Mouse (Mus musculus): ENCODE data around the gene Zc2hc1c. TPM values are rescaled to one million over a fixed set of nuclear protein-coding genes. Genes with fewer than 3 reads are reported as not detected.
"Not testable (repeated sequence)": the region's sequence is repeated elsewhere in the genome, so short reads cannot be mapped to it uniquely, and the experiment has no call there.

Gene Zc2hc1c
- polyA plus RNA-seq, 1 experiment from 2014 or later: 0.93 TPM

GRCm38 (mm10) chr12:85279396-85280080 is 8.9 kb upstream of the Zc2hc1c start:
- Histone ChIP-seq H3K27ac (replicated peaks) (peak overlapping the region; percentile 88), H3K4me3 (ENCODE audit: low read depth, low read length) (peak overlapping the region; percentile 78), H3K9me3 (ENCODE audit: control insufficient read depth, low read length) (no peaks in the 10 kb centered on the region), H3K4me1 (replicated peaks; ENCODE audit: control insufficient read depth, insufficient read depth) (no peaks in the 10 kb centered on the region), H3K9ac (ENCODE audit: low read length) (peak overlapping the region; percentile 86), H3K4me2 (replicated peaks; ENCODE audit: low read depth) (peak overlapping the region; percentile 96), H3K27me3 (ENCODE audit: control insufficient read depth, insufficient read depth, low read length) (no peaks in the 10 kb centered on the region), H3K36me3 (ENCODE audit: control insufficient read depth, insufficient read depth, low read length) (no peaks in the 10 kb centered on the region)
- DNase-seq (ENCODE audit: low spot score) (no peak), ATAC-seq (ENCODE audit: low FRiP score, low TSS enrichment) (0 out of 2 replicates have a peak, but pooled peaks have one; percentile 17)
- TF ChIP-seq EP300 (optimal IDR thresholded peaks at IDR 0.05) (no peak), CTCF (IDR thresholded peaks at IDR 0.05; ENCODE audit: low read depth) (no peak)
- 5% methylated on average over 10 of the region's 10 CpGs for WGBS

DNA sequence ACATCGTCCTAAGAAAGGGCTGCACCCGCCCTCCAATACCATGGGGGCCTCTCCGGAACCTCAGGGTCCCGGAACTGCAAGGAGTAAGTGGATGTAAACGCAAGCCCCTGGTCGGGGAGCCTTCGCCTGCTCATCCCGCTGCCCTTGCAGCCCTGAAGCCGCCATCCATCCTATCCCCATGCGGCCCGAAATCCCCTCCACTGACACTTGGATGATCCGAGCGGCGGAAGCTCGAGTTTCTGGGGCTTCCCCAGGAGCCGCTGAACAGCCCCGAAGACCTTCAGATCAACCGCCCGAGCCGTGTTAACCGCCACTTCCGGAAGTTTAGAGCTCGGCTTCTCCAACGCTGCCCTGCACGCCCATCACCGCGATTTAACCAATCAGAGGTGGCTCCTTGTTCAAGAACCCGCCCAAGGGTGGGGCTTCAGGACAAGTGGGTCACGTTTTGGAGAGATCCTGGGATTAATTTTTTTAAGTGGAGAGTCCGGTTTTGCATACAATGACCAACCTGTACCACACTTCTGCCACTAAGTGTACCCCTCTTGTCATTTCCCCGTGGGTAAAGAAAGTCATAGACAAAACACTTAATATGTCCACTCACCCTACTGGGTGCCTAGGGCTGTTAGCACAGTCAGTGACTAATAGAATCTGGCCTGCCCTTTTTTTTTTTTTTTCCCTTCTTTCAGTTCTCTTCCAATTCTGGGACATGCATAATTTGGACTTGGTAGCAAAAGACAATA is 8.1 kb upstream of the Zc2hc1c start:
- peak; percentile 98 for ATAC-seq (ENCODE audit: low FRiP score, low TSS enrichment)
- no peaks in the 10 kb centered on the region for H3K27me3 ChIP-seq (ENCODE audit: control insufficient read depth, insufficient read depth, low read length)
- 0% methylated on average over 31 of the region's 31 CpGs for WGBS
- peak overlapping the region; percentile 88 for H3K27ac ChIP-seq (replicated peaks)
- H3K9me3 ChIP-seq (ENCODE audit: control insufficient read depth, low read length): no peaks in the 10 kb centered on the region
- DNase-seq (ENCODE audit: low spot score): peak; percentile 98
- H3K9ac ChIP-seq (ENCODE audit: low read length): peak overlapping the region; percentile 86
- H3K36me3 ChIP-seq (ENCODE audit: control insufficient read depth, insufficient read depth, low read length): no peaks in the 10 kb centered on the region
- peak overlapping the region; percentile 78 for H3K4me3 ChIP-seq (ENCODE audit: low read depth, low read length)
- TF ChIP-seq CTCF (IDR thresholded peaks at IDR 0.05; ENCODE audit: low read depth) (no peak), EP300 (optimal IDR thresholded peaks at IDR 0.05) (peak; percentile 58)
- H3K4me2 ChIP-seq (replicated peaks; ENCODE audit: low read depth): peak overlapping the region; percentile 96
- H3K4me1 ChIP-seq (replicated peaks; ENCODE audit: control insufficient read depth, insufficient read depth): no peaks in the 10 kb centered on the region

DNA sequence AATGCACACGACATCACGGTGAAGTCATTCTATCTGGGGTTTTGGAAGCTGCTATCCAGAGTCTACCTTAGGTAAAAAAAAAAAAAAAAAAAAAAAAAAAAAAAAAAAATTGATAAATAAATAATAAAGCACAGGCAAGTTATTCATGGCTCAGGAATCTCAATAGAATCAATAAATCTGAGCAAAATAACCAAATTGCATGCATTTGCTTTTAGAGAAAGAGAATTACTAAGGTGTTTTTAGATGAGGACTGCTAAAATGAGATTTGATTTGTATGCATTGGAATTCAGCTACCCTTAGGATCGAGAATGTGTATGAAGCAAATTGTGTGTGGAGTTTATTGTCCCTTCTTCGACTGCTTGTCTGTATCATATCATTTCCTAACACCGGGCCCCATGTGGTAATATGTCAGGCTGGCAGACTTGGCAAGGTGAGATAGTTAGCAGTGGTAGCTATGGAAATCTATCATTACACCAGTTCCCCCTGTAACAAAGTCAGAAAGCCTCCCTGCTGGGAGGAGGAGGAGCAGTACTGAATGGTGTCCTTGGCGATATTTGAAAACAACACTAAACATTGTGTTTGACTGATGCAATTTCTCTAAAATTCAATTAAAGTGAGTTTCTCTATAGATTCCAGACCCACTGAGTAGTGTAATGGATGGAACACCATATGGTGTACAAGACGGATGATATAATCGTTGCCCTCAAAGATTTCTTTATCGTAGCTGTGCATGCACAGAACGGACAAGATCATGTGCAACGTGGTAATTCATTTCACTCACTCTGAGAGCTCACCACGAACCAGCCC is 7.3 kb upstream of the Zc2hc1c start:
- TF ChIP-seq CTCF (IDR thresholded peaks at IDR 0.05; ENCODE audit: low read depth) (no peak), EP300 (optimal IDR thresholded peaks at IDR 0.05) (no peak)
- no peaks in the 10 kb centered on the region for H3K27me3 ChIP-seq (ENCODE audit: control insufficient read depth, insufficient read depth, low read length)
- no peaks in the 10 kb centered on the region for H3K9me3 ChIP-seq (ENCODE audit: control insufficient read depth, low read length)
- no peak overlapping the region for H3K27ac ChIP-seq (replicated peaks)
- DNase-seq (ENCODE audit: low spot score) (no peak), ATAC-seq (ENCODE audit: low FRiP score, low TSS enrichment) (no peak; the same call in 1 of the 2 replicates)
- no peak overlapping the region for H3K9ac ChIP-seq (ENCODE audit: low read length)
- H3K36me3 ChIP-seq (ENCODE audit: control insufficient read depth, insufficient read depth, low read length): no peaks in the 10 kb centered on the region
- H3K4me1 ChIP-seq (replicated peaks; ENCODE audit: control insufficient read depth, insufficient read depth): no peaks in the 10 kb centered on the region
- peak overlapping the region; percentile 96 for H3K4me2 ChIP-seq (replicated peaks; ENCODE audit: low read depth)
- H3K4me3 ChIP-seq (ENCODE audit: low read depth, low read length): no peak overlapping the region
- 53% methylated on average over 12 of the region's 12 CpGs for WGBS

GRCm38 (mm10) chr12:85281756-85282155 is 6.6 kb upstream of the Zc2hc1c start:
- not testable (repeated sequence) for H3K27ac ChIP-seq (replicated peaks); H3K4me2 ChIP-seq (replicated peaks; ENCODE audit: low read depth); H3K4me1 ChIP-seq (replicated peaks; ENCODE audit: control insufficient read depth, insufficient read depth); ATAC-seq (ENCODE audit: low FRiP score, low TSS enrichment); DNase-seq (ENCODE audit: low spot score); H3K9ac ChIP-seq (ENCODE audit: low read length); H3K27me3 ChIP-seq (ENCODE audit: control insufficient read depth, insufficient read depth, low read length); H3K4me3 ChIP-seq (ENCODE audit: low read depth, low read length); H3K9me3 ChIP-seq (ENCODE audit: control insufficient read depth, low read length); H3K36me3 ChIP-seq (ENCODE audit: control insufficient read depth, insufficient read depth, low read length)
- 75% methylated on average over 1 of the region's 4 CpGs for WGBS

- Histone ChIP-seq H3K27me3 (ENCODE audit: control insufficient read depth, insufficient read depth, low read length) (no peaks in the 10 kb centered on the region), H3K4me1 (replicated peaks; ENCODE audit: control insufficient read depth, insufficient read depth) (no peaks in the 10 kb centered on the region), H3K4me2 (replicated peaks; ENCODE audit: low read depth) (no peak overlapping the region), H3K9me3 (ENCODE audit: control insufficient read depth, low read length) (no peaks in the 10 kb centered on the region), H3K9ac (ENCODE audit: low read length) (no peak overlapping the region), H3K4me3 (ENCODE audit: low read depth, low read length) (no peak overlapping the region), H3K36me3 (ENCODE audit: control insufficient read depth, insufficient read depth, low read length) (no peaks in the 10 kb centered on the region), H3K27ac (replicated peaks) (no peak overlapping the region)
- TF ChIP-seq EP300 (optimal IDR thresholded peaks at IDR 0.05): no peak
- no peak for TF ChIP-seq CTCF (IDR thresholded peaks at IDR 0.05; ENCODE audit: low read depth)
- WGBS: 72% methylated on average over 8 of the region's 8 CpGs
- no peak for DNase-seq (ENCODE audit: low spot score)
- ATAC-seq (ENCODE audit: low FRiP score, low TSS enrichment): no peak
These were observed 4.1 kb upstream of the Zc2hc1c start for GRCm38 (mm10) chr12:85284331-85284730.
